Mouse (Mus musculus): ENCODE results near the gene Pde1a.
"Not testable (repeated sequence)": the region's sequence is repeated elsewhere in the genome, so short reads cannot be mapped to it uniquely, and the experiment has no call there.

- TF ChIP-seq CTCF (IDR thresholded peaks at IDR 0.05; ENCODE audit: borderline replicate concordance, insufficient read depth, low read depth, low read length); POLR2A (IDR thresholded peaks at IDR 0.05; ENCODE audit: borderline replicate concordance, insufficient read depth, low read length): not testable (repeated sequence)
Observed at GRCm38 (mm10) chr2:79847396-79847795, 281.9 kb downstream of the Pde1a start.

All from cerebellum, adult 2 months (tissue).